Mouse (Mus musculus) 3T3-L1 (cell line): ENCODE results near the gene Far2.

Source experiments
- DNase-seq: peaks from one replicate; pipeline ENCODE4 v3.0.0-alpha.2; 2015; ENCODE audit warnings: low read depth, low spot score

Gene Far2

GRCm38 (mm10) chr6:148218235-148219076 is 171.4 kb downstream of the Far2 start:
- no peak for DNase-seq

- no peak for DNase-seq
These were observed 175.6 kb downstream of the Far2 start for GRCm38 (mm10) chr6:148222686-148223085.

- DNase-seq: no peak
These were observed 180.5 kb downstream of the Far2 start for GRCm38 (mm10) chr6:148227542-148227941.
